Mouse (Mus musculus): ENCODE results near the gene Aspg. TPM values are rescaled to one million over a fixed set of nuclear protein-coding genes. Genes with fewer than 3 reads are reported as not detected.

The Aspg gene
- polyA plus RNA-seq, 1 experiment: 16.8 TPM

DNA sequence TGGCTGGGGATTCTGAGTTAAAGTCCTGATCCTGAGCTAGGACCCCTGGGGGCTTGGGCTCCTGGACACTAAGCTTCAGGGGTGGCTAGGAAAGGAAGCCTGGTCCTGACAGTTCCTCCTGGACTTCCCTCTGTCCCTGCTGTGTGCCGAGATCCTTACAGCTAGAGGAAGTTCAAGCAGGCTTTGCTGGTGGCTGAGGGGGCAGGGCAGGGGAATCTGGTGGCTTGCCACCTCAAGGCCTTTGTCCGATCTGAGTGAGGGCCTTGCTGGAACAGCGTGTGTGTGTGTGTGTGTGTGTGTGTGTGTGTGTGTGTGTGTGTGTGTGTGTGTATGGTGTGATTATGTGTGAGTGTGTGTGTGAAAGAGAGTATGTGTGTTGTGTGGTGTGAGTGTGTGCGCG is 48.0 kb downstream of the Aspg start:
- WGBS: 45% methylated on average over 5 of the region's 5 CpGs
- Histone ChIP-seq H3K4me1 (ENCODE audit: control insufficient read depth, insufficient read depth, low read length) (peaks cover 25% of the 10 kb centered on the region), H3K4me3 (replicated peaks; ENCODE audit: extremely low read depth, low read depth, low read length) (no peak overlapping the region)
- DNase-seq: no peak
- no peak for TF ChIP-seq CTCF (IDR thresholded peaks at IDR 0.05; ENCODE audit: insufficient read depth, low read length)
- TF ChIP-seq POLR2A (IDR thresholded peaks at IDR 0.05; ENCODE audit: borderline replicate concordance, extremely low read depth, low read depth, low read length): no peak

DNA sequence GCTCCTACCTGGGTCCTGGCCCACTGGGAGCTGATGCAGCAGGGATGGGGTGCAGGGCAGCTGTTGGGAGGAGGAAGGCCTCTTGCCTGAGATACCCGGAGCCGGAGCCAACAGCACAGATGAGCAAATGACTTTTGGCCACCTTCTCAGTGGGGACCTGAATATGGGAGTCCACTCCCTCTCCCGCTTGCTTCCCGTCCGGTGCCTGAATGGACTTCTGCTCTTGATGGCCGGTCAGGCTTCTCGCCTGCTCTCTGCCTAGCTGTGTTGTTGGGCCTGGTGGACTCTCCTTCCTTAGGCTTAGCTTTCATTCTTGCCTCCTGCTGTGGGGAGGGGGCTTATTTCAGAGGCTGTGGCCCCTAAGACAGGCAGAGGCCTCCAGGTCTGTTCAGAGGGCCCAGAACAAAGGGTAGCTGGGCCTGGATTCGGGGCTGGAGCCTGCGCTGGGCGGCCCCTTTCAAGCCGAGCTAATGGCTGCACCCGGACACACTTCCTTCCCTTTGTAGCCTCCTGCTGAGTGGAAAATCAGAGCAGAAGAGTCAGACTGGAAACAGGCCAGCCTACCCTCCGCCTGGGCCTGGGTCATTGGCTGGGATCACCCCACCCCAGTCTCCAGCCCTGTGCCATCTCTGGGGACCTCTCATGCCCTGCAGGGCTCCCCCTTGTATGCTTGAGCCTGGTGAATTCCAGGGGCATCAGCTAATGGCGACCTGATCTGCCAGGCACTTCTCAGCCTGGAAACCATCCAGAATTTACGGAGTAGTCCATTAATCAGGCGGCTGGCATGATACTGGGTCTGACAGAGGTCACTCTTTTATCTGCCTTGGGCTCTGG is 49.0 kb downstream of the Aspg start:
- TF ChIP-seq CTCF (IDR thresholded peaks at IDR 0.05; ENCODE audit: insufficient read depth, low read length): no peak
- TF ChIP-seq POLR2A (IDR thresholded peaks at IDR 0.05; ENCODE audit: borderline replicate concordance, extremely low read depth, low read depth, low read length): no peak
- DNase-seq: peak; percentile 40
- Histone ChIP-seq H3K4me3 (replicated peaks; ENCODE audit: extremely low read depth, low read depth, low read length) (no peak overlapping the region), H3K4me1 (ENCODE audit: control insufficient read depth, insufficient read depth, low read length) (peaks cover 18% of the 10 kb centered on the region)
- WGBS: 47% methylated on average over 16 of the region's 16 CpGs

DNA sequence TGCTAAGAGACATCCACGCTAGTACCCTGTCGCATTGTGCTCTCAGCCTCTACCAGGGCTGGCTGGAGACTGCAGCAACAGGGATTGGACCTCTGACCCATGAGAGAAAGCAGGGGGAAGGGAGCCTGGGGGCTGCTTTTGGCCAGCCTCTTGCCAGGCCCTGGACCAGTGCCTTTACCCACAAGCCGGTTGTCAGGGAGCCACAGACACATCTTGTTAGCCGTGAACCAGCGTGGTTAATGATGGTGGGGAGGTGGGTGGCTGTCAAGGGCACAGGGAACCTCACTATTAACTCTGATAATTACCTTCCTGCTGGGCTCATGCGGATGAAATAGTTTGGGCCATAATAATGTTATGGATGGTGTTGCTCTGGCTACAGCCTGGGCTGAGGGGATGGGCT is 50.3 kb downstream of the Aspg start:
- no peak overlapping the region for H3K4me3 ChIP-seq (replicated peaks; ENCODE audit: extremely low read depth, low read depth, low read length)
- DNase-seq: no peak
- TF ChIP-seq POLR2A (IDR thresholded peaks at IDR 0.05; ENCODE audit: borderline replicate concordance, extremely low read depth, low read depth, low read length) (no peak), CTCF (IDR thresholded peaks at IDR 0.05; ENCODE audit: insufficient read depth, low read length) (no peak)
- peaks cover 9% of the 10 kb centered on the region for H3K4me1 ChIP-seq (ENCODE audit: control insufficient read depth, insufficient read depth, low read length)
- 83% methylated on average over 6 of the region's 6 CpGs for WGBS

DNA sequence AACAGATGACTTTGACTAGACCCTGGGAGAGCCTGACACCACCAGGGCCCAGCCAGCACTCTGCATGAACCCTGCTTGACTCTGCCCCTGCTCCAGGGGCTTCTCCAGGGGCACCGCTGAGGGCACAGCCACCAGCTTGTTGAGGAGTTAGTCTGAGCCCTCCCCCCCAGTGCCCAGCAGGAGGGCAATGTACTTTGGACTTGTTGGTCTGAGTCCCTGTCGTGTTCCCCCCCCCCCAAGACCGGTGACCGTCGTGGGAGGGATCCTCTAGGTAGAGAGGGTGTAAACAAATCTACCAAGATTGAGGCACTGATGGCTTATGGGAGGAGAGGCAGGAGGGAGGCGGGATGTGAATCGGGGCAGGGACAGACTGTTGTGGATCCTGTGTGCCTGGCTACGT is 51.8 kb downstream of the Aspg start:
- no peak for TF ChIP-seq POLR2A (IDR thresholded peaks at IDR 0.05; ENCODE audit: borderline replicate concordance, extremely low read depth, low read depth, low read length)
- no peak for TF ChIP-seq CTCF (IDR thresholded peaks at IDR 0.05; ENCODE audit: insufficient read depth, low read length)
- Histone ChIP-seq H3K4me1 (ENCODE audit: control insufficient read depth, insufficient read depth, low read length) (peaks cover 9% of the 10 kb centered on the region), H3K4me3 (replicated peaks; ENCODE audit: extremely low read depth, low read depth, low read length) (no peak overlapping the region)
- WGBS: 46% methylated on average over 8 of the region's 8 CpGs
- DNase-seq: no peak

DNA sequence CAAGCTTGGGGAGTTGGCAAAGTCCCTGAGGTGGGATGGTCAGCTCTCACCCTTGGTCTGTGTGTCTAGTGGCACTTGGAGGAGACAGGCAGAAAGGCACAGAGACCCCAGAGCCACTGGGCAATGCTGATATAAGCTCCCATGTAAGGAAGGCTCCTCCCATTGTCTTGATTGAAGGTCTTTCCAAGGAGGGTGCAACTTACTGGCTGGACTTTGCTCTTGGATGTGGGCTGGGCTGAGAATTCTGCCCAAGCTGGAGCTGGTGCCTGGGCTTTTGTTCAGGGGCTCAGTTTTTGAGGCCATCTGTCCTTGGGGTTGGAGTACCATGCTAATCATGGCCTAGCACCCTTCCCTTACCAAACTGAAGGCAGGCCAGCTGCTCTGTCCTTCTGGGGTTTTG is 52.3 kb downstream of the Aspg start:
- peaks cover 8% of the 10 kb centered on the region for H3K4me1 ChIP-seq (ENCODE audit: control insufficient read depth, insufficient read depth, low read length)
- no peak for DNase-seq
- no peak overlapping the region for H3K4me3 ChIP-seq (replicated peaks; ENCODE audit: extremely low read depth, low read depth, low read length)
- TF ChIP-seq CTCF (IDR thresholded peaks at IDR 0.05; ENCODE audit: insufficient read depth, low read length) (no peak), POLR2A (IDR thresholded peaks at IDR 0.05; ENCODE audit: borderline replicate concordance, extremely low read depth, low read depth, low read length) (no peak)

DNA sequence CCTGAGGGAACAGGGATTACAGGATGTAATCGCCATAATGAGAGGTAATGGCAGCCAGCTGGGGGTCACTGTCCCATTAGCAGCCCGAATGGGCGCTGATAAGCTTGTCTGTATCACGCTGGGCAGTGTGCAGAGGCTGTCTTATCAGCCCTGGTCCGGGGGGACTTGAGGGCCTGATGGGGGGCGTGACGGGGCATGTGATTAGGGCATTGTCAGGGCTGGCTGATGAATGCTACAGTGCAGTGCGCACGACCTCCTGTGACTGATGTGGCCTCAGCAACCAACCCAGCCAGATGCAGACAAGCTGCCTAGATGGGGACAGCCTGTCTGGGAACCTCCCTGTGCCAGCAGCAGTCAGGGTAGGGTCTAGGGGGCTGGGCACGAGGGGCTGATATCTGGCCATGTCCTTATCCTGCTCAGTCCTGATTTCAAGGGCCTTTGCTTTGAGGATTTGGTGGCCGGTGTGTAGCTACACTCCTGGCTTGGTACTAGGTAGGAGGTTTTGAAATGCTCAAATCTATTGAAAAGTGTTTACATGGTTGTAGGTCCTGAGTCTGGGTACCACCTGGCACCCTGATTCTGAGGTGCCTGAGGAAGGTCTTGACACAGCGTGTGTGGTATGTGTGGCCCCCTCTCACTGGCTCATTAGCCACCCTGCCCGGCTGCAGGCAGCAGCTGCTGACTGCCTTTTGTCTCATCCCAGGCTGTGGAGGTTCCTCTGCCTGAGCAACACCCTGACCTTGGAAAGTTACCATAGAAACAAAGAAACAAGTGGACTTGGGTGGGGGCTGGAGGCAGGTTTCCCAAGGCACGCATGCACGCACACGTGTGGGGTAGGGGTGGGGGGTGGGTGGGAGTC is 57.7 kb downstream of the Aspg start:
- no peak for TF ChIP-seq POLR2A (IDR thresholded peaks at IDR 0.05; ENCODE audit: borderline replicate concordance, extremely low read depth, low read depth, low read length)
- TF ChIP-seq CTCF (IDR thresholded peaks at IDR 0.05; ENCODE audit: insufficient read depth, low read length): no peak
- Histone ChIP-seq H3K4me1 (ENCODE audit: control insufficient read depth, insufficient read depth, low read length) (peaks cover 3% of the 10 kb centered on the region; the same call in 1 of the 2 replicates), H3K4me3 (replicated peaks; ENCODE audit: extremely low read depth, low read depth, low read length) (no peak overlapping the region)
- no peak for DNase-seq
- WGBS: 53% methylated on average over 16 of the region's 16 CpGs

DNA sequence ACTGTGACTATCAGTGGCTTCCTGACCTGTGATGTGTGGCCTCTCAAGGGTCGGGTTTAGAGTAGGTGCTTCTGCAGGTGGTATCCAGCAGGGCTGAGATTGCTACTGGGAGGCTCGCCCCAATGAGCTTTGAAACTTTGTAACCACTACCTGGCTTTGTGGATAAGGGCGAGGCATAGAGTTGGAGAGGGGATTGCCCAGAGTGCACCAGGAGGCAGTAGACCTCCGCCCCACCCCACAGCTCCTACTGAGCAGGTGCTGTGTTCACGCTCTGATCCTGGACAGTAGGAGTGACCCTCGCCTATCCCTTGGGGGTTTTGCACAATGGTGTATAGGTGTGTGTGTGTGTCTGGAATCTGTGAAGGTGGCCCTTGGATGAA is 58.4 kb downstream of the Aspg start:
- no peak for DNase-seq
- Histone ChIP-seq H3K4me3 (replicated peaks; ENCODE audit: extremely low read depth, low read depth, low read length) (no peak overlapping the region), H3K4me1 (ENCODE audit: control insufficient read depth, insufficient read depth, low read length) (peaks cover 8% of the 10 kb centered on the region; the same call in 1 of the 2 replicates)
- 64% methylated on average over 6 of the region's 6 CpGs for WGBS
- TF ChIP-seq CTCF (IDR thresholded peaks at IDR 0.05; ENCODE audit: insufficient read depth, low read length): no peak

DNA sequence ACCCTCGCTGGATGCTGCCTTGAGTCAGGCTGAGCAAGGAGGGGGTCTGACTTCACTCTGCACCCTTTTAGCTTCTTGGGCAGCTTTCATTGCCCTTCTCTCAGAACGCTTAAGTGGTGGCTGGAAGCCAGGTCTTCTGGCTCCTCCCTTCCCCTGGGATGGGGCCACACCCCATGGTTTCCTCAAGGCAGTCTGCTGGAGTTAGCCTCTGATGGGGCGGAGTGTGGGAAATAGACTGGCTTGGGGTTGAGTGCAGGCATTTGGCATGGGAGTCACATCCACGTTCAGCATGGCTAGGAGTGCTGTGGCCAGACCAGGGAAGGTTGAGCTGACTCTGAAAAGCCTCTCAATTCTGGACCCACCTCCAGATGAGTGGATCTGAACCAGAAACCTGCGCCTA is 62.8 kb downstream of the Aspg start:
- H3K4me1 ChIP-seq (ENCODE audit: control insufficient read depth, insufficient read depth, low read length): peaks cover 8% of the 10 kb centered on the region; the same call in 1 of the 2 replicates
- TF ChIP-seq POLR2A (IDR thresholded peaks at IDR 0.05; ENCODE audit: borderline replicate concordance, extremely low read depth, low read depth, low read length): peak; percentile 29; the same call in 1 of the 2 replicates
- no peak for TF ChIP-seq CTCF (IDR thresholded peaks at IDR 0.05; ENCODE audit: insufficient read depth, low read length)
- 41% methylated on average over 5 of the region's 5 CpGs for WGBS
- peak; percentile 42 for DNase-seq
- no peak overlapping the region for H3K4me3 ChIP-seq (replicated peaks; ENCODE audit: extremely low read depth, low read depth, low read length)

DNA sequence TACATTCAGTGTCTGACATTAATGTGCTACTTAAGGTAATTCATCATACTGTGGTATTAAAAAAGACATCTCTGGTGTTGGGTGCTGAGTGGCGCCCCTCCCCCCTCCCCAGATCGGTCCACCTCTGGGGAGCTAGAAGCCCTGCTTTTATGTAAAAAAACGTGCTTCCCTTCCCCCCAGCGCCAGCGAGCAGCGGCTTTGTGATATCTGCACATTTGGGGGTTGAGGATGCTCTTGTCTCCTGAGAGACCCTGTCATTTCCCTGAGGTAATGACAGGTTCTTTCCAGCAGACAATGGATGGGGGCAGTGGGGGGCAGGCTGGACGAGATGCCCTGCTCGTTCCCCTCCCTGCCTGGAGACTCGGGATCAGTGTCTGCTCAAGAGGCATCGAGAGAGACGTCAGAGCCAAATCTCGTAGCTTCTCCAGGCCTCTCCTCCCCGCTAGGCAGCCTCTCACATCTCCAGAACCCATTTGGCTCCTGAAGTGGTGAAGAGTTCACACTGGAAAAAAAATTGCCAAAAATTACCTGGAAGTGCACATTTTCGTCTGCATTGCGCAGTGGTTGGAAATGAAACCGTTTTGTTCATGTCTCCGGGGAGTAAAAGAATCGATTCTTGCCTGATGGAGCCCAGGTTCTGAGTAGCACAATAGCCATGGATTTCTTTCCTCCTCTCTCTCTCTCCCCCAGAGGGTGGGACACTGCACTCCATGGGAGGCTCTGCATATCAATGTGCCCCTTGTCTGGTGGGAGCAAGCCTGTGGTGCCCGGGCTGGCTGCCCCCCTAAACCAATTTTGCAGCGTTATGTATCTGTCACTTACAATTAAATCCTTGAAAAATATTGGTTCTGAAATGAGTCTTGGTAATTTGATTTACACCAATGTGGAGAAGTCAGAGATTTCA is 64.4 kb downstream of the Aspg start:
- DNase-seq: no peak
- 71% methylated on average over 20 of the region's 20 CpGs for WGBS
- no peak overlapping the region for H3K4me3 ChIP-seq (replicated peaks; ENCODE audit: extremely low read depth, low read depth, low read length)
- TF ChIP-seq POLR2A (IDR thresholded peaks at IDR 0.05; ENCODE audit: borderline replicate concordance, extremely low read depth, low read depth, low read length) (no peak), CTCF (IDR thresholded peaks at IDR 0.05; ENCODE audit: insufficient read depth, low read length) (no peak)
- peaks cover 8% of the 10 kb centered on the region; the same call in 1 of the 2 replicates for H3K4me1 ChIP-seq (ENCODE audit: control insufficient read depth, insufficient read depth, low read length)

All from lung, adult 2 months (tissue).